Mouse (Mus musculus) olfactory bulb, adult 2 months (tissue): ENCODE results near the gene Mier1.

ENCODE experiments used
- CTCF ChIP-seq: fragments of 200-500 bp; IDR thresholded peaks from 2 replicates; pipeline ENCODE4 v1.5.1; 2012; ENCODE audit warnings: low read depth, mild to moderate bottlenecking, low read length, moderate library complexity; ENCODE audit not compliant: insufficient read depth
- POLR2A ChIP-seq: fragments of 200-500 bp; IDR thresholded peaks from 2 replicates; pipeline ENCODE4 v1.6.1; 2012; ENCODE audit warnings: mild to moderate bottlenecking, low read depth, low read length, moderate library complexity; ENCODE audit not compliant: insufficient read depth

DNA sequence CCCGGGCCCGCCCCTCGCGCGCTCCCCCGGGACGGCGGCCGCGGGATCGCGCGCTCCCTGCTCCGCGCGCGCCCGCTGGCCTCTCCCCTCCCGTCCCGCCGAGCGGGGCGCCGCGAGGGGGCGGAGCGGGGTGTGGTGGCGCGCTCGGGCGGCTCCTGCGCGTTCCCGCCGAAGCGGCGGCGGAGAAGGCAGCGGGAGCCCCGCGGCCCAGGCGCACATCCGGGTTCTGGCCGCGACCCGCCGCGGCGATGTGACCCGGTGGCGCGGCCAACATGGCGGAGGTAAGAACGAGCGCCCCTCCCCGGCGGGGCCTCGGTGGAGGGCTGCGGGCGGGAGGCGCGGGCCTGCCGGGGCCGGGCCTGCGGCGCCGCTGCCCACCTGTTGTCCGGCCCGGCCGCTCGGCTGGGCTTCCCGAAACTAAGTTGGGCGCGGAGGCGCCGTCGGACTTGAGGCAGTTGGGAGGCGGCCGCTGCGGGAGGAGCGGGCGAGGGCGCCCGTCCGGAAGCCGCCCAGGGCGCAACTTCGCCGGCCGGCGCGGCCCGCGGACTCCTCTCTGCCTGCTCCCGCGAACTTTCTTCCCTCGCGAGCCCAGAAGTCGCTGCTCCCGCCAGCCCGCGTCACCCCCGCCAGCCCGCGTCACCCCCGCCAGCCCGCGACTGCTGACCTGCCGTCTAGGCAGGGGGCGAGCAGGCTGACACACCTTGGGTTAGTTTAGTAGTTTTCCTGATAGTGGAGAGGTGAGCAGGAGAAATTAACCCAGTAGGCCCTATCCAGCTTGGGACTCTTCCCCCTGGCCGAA, 5.2 kb downstream of the Mier1 start:
- TF ChIP-seq CTCF, result no peak
- TF ChIP-seq POLR2A, result peak; percentile 74; the same call in 1 of the 2 replicates
